In genomic region chr11:115603476-115604303, GRCm38 (mm10) we compare ENCODE assay signal across 1 mouse cellular context.
TF ChIP-seq lines count a peak whose summit lies in the region.

Mrps7 (plus strand) TSS chr11:115603925.
Gga3 (minus strand) TSS chr11:115604051.

TF ChIP-seq in MEL, 35 proteins besides CTCF, POLR2A, EP300 and RAD21 (continued from another document):
- TF ChIP-seq E2F4 (IDR thresholded peaks at IDR 0.05; ENCODE audit: borderline replicate concordance, low read depth, low read length) (no peak; the same call in 1 of the 2 replicates), MAFK (IDR thresholded peaks at IDR 0.05; ENCODE audit: borderline replicate concordance, low read depth, low read length) (no peak)
